Mouse (Mus musculus) heart, adult 18-20 months (tissue): ENCODE measurements around the gene Cnp. TPM values are rescaled to one million over a fixed set of nuclear protein-coding genes. Genes with fewer than 3 reads are reported as not detected.
"Not testable (repeated sequence)": the region's sequence is repeated elsewhere in the genome, so short reads cannot be mapped to it uniquely, and the experiment has no call there.

Source experiments
- DNase-seq, 2 experiments: peaks; one replicate each; pipeline ENCODE4 v3.0.0; 2021 to 2022; ENCODE audit warnings: mixed read lengths in 1 of 2
- long read RNA-seq, 2 experiments: library from polyadenylated mRNA; stranded (forward); transcript quantifications; one replicate each; pipeline ENCODE4 v2.0.0; 2021
- total RNA-seq, 2 experiments: library from RNA; stranded (reverse); gene quantifications; 2 replicates each; pipeline ENCODE4 v1.2.3; 2021

The Cnp gene
- 1 to 10 TPM; 6.1 to 7.7 TPM for total RNA-seq
- long read RNA-seq, experiment 1, transcript Cnp-201 (4 exons, 2,357 nt) = major isoform, 11 of 12 reads
- long read RNA-seq, experiment 1, partial matches to known transcripts = 0 of 12 reads
- long read RNA-seq, experiment 1, other reads (novel, unspliced or antisense) = 0 of 12 reads
- long read RNA-seq, experiment 2, transcript Cnp-201 (4 exons, 2,357 nt) = major isoform, 7 of 8 reads
- long read RNA-seq, experiment 2, partial matches to known transcripts = 0 of 8 reads
- long read RNA-seq, experiment 2, other reads (novel, unspliced or antisense) = 1 of 8 reads

DNA sequence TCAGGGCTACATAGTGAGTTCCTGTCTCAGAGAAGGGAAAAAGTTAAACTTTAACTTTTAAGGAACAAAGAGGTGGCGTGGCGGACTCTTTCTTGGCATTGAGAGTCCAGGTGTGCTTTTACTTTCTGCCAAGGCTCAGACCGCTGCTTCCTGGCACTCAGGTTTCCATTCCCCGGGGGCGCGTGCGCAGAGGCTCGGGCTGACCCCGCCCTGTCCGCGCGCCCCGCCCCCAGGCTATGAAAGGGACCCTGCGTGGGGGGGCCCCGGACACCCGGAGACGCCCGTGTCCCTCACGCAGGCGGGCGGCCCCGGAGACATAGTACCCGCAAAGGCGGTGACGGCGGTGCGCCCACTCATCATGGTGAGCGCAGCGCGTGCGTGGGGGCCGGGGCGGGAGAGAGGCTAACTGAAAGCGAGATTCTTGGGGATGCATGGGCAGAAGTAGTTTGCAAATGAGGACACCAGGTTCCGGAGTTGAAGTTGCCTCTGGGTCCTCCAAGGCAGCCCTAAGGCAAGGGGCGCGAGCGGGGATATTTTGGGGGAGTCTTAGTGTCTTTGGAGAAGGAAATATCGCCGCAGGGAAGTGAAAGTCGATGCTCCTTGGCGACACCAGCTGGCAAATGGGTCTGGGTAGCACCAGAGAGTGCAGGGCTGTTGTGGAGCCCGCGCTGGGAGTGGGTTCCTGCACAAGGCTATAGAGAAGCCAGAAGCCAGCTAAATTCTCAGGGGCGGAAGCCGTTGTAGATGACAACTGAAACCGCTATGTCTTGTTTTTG lies at the start of gene Cnp:
Gene Cnp, plus strand, starts transcription at position 197 of the 776 bp plus-strand sequence.
- DNase-seq = peak; percentile 85 to 87

DNA sequence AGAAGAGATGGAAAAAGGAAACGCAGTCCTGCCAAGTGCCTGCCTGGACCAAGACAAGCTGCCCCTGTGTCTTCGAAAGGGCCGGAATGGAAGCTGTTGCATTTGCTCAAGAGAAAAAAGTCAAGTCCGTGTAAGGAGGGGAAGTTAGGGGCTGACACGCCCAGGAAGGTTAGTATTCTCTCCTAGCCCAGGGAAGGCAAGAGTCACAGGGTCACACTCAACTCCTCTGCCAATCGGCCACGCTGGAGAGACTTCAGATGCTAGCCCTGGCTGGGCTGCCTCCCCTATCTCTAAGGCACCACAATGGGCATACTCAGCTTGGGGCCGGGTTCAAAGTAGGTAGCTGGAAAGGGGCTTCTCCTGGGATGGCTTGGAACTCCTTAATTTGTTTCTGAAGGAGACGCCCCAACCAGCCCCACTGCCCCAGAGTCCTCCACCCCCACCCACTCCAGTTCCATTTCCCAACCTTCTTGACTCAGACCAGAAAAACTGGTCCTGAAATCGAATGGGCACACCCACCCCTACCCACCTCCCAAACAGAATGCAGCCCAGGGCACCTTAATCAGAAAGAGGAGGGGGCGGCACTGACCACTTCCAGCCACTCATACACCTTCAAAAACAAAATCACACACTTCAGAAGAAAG lies 49.6 kb upstream of the Cnp start:
- peak; percentile 15 to 21 for DNase-seq

DNA sequence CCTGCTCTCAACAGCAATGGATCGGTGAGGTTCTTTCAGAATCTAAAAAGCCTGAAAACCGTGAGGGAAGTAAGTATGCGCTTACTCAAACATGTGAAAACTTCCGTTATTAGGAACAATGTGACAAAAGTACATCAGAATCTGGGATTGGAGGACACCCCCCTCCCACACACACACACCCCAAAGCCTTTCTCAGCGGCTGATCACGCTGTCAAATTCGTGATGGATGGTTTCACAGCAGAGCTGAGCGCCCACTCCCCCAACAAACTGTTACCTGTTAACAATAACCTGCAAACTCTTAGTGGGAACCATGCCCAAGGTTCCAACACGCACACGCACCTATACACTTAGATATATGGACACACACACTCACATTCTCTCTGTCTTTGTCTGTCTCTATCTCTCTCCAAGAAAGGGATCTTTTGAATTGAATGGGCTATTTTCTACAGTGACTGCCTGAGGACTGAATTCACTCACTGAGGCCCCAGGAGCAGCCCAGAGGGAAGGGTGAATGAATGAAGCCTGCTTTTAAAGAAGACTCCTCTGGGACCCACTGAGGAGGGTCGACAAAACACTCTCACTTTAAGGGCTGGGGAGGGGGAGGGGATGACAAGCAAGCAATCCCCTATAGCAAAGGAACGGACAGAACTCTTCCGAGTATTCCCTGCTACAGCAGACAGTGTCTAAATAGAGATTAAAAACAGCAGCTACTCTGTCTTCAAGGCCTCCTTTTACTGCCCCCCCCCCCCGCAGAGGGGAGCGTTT lies 48.5 kb upstream of the Cnp start:
- no peak for DNase-seq

DNA sequence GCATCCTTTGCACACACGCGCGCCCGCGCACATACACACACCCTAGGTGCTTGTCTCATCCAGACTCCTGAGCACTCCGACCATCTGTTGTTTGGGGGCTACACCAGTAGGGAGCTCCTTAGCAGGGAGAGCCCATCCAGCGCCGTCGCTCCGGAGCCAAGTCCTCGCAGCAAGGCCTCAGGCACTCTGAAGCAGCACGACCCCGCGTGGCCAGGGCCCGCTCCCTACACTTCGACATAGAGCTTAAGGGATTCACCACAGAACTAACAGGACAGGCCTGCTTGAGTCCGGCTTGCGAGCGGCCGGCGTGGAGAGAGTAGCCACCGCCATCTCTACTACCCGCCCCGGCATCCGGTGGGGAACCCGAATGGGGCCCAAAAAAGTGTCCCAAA lies 47.6 kb upstream of the Cnp start:
- DNase-seq = peak; percentile 56 to 73

DNA sequence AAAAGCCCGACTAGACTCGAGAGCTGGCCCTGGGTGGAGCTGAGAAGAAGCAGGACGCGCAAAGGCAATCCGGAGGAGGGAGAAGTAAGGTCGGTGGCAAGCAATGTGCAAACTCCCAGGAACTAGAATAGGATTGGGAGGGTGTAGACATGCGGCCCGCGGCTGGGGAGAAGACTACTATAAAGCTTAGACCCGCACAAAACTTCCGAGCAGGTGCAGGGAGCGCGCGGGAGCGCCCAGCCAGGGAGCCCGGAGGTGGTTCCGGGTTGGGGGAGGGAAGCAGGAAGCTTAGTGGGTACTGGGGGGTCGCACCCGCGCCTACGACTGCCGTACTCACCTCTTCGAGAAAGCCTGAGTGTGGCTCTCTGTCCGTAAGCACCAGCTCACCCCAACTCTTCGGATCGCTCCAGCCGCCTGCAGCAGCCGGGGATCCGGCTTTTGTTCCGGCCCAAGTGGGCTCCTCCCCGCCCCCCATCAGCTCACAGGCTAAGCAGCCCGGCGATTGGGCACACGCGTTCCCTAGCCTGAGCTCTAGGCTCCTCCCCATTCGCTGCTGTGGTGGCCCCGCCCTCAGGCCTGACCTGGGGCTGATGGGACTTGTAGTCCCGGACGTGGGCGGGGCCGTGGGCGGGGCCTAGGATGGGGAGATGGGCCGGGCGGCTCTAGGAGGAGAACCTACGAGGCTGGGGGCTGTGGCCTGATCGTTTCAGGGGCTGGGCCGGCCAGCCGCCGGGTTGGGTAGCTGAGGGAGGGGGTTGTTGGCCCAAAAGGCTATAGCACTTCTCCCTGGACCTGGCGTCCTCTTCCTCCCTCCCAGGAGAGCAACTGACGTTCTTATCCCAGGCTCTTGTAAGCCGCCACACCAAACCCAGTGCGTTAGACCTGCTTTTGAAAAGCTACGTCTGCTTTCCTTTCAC lies 47.0 kb upstream of the Cnp start, which contains the start of gene Acly:
Gene Acly, minus strand, starts transcription at position 543 of the 917 bp plus-strand sequence.
- peak; percentile 99 for DNase-seq

DNA sequence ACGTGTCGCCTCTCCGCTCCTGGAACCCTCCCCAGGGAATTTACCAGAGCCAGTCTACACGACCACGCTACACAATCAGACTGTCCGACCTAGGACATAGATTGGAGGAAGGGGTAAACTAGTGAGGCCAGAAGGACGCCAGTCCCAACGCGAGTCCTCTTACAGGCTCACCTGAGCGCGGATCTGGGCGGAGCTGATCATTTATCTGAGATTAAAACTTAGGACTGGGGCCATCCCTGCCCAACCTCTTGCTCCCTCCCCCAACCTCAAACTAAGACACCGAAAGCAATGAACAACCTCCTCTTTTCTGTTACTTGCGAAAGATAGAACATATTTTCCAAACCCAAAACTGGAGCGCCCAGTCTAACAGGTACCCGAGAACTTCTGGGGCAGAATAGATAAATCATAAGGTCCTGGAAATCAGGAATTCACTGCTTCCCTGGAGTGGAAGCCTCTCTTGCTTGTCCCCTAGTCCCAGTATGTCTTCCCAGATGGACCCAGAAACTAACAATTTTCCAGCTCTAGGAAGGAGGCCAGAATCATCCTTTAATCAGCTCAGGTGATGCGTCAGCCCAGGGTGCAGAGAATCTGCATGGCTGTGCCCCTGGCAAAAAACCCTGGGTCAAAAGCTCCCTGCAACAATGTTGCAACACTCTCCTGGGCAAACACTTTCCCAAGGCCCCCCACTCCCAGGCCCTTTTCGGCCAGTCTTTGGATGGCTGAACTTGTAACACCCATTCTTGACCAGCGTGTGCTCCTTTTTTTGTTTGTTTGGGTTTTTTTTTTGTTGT lies 46.1 kb upstream of the Cnp start:
- DNase-seq = no peak

DNA sequence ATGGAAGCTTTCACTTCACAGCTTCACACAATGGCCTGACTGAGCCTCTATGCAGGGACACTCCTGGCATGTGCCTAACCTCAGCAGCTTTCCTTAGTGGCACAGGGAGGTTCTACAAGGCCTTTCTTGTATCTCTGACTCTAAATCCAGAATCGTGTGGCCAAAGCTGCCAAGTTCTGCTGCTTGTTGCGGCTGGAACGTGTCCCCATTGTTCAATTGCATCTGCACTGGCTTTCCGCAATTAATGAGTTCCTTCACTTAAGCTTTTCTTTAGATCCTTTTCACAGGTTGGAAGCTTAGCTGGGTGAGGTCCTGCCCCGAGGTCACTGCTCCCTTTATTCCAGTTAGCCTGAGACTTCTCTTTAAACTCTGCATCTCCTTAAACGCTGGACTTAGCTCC lies 40.8 kb upstream of the Cnp start:
- DNase-seq = no peak

DNA sequence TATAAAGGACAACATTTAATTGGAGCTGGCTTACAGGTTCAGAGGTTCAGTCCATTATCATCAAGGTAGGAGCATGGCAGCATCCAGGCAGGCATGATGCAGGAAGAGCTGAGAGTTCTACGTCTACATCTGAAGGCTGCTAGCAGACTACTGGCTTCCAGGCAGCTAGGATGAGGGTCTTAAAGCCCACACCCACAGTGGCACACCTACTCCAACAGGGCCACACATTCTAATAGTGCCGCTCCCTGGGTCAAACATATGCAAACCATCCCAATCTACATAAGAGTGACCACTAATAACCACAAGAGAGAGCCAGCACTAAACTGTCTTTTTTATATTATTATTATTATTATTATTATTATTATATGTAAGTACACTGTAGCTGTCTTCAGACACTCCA lies 40.3 kb upstream of the Cnp start:
- DNase-seq = not testable (repeated sequence)

DNA sequence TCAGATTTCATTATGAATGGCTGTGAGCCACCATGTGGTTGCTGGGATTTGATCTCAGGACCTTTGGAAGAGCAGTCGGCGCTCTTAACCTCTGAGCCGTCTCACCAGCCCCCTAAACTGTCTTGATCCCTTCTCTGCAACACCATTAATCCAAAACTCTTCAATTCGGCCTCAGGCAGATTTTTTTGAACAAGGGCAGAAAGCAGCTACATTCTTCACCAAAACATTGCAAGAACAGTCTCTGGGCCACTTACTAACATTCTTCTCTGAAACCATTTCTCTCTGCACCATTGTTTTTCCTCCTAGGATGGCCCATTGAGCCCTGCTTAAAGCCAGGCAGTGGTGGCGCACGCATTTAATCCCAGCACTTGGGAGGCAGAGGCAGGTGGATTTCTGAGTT lies 39.9 kb upstream of the Cnp start:
- not testable (repeated sequence) for DNase-seq

DNA sequence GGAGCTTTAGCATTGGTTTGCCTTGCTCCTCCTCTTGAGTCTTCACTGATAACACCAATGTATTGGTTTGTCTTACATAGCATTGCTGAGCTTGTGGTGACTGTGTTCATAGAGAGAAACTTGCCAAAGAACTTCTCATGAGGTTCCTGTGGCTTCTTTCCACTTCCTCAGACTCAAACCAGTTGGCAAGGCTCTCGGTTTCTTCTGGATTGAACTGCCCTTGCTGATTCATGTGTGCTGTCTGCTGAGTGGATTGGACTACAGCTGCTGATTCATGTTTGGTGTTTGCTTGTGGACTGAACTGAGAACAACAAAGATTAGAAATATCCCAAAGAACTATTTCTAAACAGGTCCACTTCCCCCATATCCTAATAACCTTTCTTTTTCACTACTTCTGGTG lies 38.7 kb upstream of the Cnp start:
- no peak for DNase-seq

DNA sequence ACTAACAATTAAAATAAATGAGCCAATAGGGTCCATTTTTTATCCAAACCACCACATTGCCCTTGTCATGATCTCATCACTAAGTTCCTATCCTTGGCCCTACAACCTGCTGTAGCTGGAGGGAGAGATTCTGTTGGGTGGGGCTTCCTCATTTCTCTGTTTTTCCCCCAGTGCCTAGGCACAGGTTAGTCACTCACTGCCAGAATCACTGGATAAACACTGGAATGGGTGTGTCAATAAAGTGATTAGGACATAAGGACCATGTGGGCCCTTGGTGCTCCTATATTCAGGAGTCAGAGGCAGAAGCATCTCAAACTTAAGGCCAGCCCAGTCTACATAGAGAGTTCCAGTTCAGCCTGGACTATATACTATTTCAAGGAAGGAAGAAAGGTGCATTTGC lies 38.2 kb upstream of the Cnp start:
- DNase-seq = no peak

DNA sequence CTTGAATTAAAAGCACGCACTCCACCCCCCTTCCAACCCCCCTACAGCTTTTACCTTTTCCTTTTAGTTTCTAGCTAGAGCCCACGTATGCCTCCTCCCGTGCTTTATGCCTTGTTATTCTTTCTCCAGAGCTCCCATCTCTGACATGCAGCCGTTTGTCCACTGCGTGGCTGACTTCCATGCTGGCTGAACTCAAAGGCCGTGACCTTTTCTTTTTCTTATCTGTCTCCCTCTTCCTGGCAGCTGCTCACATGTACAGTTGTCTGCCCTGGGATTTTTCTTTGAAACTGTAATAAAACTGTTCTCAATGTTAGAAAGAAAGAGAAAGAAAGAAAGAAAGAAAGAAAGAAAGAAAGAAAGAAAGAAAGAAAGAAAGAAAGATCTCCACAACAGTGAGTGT lies 33.7 kb upstream of the Cnp start:
- no peak for DNase-seq

DNA sequence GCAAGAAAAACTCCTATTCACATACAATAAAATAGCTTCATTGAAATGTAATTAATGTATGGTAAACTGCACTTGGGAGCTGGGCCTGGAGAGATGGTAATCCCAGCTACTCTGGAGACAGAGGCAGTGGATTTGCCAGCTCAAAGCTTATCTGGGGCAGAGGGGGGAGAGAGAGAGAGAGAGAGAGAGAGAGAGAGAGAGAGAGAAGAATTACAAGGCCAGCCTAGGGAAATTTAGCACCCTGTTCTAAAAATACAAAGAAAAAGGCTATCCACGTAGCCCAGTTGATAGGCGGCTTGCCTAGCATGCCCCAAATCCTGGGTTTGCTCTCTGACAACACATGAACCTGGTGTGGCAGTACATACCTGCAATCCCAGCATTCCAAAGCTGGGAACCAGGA lies 33.1 kb upstream of the Cnp start:
- DNase-seq = no peak

DNA sequence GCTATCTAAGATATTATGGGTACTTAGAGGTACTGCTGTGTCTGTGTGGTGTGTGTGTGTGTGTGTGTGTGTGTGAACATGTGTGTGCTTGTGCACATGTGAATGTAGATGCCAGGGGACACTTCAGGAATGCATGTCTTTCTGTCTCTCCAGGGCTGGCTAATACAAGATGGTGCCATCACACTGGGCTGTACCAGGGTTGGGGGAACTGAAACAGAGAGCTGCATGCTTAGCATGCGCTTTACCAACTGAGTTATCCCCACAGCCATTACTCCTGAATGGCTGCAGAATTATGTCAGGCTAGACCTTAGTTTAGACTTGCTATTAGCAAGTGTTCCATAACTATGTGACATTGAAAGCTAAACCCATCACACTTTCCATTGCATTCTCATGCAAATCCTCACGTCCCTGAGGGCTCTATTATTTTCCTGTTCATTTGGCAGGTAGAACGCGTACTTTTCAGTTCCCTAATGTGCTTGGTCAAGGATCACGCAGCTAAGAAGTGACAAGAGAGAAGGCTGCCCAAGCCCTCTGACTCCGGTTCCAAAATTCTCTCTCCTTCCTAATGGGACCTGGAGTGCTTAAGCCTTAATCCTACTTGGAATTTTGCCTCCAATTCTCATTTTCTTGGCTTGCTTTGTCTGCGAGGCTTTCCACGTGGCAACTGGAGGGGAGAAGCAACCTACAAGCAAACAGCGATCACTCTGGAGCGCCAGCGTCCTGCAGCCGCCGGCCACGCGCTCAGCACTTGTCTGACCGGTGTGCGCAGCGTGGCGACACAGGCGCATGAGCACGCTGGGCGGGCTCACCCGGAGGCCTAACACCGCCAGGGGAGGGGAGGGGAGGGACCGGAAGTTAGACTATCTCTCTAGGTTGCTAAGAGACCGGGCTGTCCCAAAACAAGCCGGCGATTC lies 29.6 kb upstream of the Cnp start, which contains the start of gene Ttc25:
Gene Ttc25, plus strand, starts transcription at position 776 of the 914 bp plus-strand sequence.
- peak; percentile 91 to 94 for DNase-seq

DNA sequence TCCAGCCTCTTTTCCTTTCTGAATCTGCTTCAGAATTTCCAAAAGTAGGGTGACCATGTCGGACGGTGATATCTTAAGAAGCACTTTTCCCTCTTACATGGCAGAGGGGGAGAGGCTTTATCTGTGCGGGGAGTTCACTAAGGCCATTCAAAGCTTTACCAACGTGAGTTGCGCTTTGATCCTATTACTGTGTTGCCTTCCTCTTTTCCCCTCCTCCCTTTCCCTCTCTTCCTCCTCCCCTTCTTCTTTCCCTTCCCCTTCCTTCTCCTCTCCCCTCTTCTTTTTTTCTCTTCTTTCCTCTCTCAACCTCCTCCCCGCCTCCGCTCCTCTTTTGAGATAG lies 29.0 kb upstream of the Cnp start:
- DNase-seq = no peak

DNA sequence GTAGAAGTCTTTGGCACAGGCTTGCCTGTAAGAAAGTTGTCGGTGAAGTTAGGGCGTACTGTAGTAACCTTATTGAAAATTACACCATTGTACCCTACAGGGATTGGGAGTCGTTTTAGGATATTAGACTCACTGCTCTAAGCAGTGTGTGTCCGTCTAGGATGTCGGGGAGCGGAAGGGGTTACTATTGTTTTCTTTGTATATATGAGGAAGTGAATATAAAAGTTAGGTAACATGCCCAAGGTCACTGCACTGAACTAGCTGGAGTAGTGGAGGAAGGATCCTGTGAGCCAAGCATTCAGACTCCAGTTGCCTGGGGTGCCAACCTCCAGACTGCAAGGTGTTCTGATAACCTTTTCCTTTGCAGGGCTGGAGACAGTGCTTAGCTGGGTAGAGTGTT lies 27.7 kb upstream of the Cnp start:
- no peak for DNase-seq

DNA sequence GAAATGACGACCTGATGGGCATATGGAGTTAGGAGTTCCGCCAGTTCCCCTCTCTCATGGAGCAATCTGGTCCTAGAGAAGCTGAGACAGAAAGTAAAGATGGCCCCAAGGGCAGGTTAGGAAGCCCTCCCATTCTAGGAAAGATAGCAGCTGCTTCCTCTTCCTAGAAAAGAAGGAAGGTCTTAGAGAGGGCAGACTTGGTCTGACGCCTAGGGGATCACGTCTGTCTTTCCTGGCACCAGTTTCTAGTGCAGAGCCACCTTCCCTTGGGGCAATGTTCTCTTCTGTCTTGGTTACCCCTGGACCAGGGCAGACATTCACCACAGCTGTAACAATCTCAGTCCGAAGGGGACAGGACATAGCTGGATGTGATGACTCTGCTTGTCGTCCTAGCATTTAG lies 26.6 kb upstream of the Cnp start:
- no peak for DNase-seq

DNA sequence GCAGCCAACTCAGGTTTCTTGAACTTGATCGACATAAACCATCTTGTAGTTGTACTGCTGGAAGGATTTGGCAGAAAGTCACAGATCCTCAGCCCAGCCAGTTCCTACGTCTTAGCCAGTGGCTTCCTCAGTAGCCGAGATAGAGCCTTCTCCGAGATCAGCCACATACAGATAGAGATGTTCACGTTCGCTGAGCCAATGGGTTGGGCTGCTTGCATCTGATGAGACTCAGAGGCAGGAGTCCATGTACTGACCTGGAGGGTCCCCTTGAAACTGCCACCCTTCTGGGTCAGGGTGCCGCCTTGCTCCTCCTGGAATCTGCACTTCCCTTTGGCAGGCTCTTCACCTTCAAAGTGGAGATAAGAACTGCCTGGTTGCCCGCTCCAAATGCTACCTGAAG lies 25.2 kb upstream of the Cnp start:
- no peak for DNase-seq

DNA sequence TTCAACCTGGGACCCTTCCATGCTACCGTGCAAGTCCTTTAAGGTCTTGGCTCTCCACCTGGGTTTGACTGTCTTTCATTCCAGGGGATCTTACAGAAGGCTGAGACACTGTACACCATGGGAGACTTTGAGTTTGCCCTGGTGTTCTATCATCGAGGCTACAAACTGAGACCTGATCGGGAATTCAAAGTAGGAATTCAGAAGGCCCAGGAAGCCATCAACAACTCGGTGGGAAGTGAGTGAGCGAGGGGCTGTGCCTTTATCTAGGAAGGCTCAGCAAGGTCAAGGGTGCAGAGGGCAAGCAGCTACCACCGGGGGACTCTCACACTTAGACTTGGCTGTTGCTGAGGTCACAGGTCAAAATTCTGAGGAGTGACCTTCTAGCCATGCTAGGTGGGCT lies 24.6 kb upstream of the Cnp start:
- no peak for DNase-seq
